Mouse (Mus musculus) megakaryocyte, embryonic 14.5 days (primary cell): Measurements from ENCODE around the gene Ctnnbip1.

Source experiments
- FLI1 ChIP-seq: IDR thresholded peaks from 2 replicates; pipeline ENCODE4 v1.6.1; 2012; ENCODE audit warnings: low read length, inconsistent platforms, mixed read lengths
- GATA1 ChIP-seq: IDR thresholded peaks from 3 replicates; pipeline ENCODE4 v1.6.1; 2012; ENCODE audit warnings: mixed read lengths, low read length, inconsistent platforms, borderline replicate concordance

GRCm38 (mm10) chr4:149553834-149554233 lies 35.8 kb downstream of the Ctnnbip1 start:
- no peak for TF ChIP-seq GATA1
- no peak for TF ChIP-seq FLI1
